Mouse (Mus musculus): ENCODE results near the gene Ebf1.

GRCm38 (mm10) chr11:44904121-44904520 is 287.0 kb downstream of the Ebf1 start:
- TF ChIP-seq POLR2A (IDR thresholded peaks at IDR 0.05; ENCODE audit: control insufficient read depth in 1 of 2, insufficient read depth in 1 of 2, low read depth in 1 of 2, low read length in 2 of 2, poor library complexity in 1 of 2): no peak
- no peak for TF ChIP-seq MAZ (IDR thresholded peaks at IDR 0.05; ENCODE audit: low read depth, low read length)
- no peak for TF ChIP-seq MAX (IDR thresholded peaks at IDR 0.05; ENCODE audit: low read length)
- TF ChIP-seq GABPA (IDR thresholded peaks at IDR 0.05; ENCODE audit: low read depth, low read length): no peak
- no peak for TF ChIP-seq NRF1 (IDR thresholded peaks at IDR 0.05; ENCODE audit: insufficient read depth, low read depth, low read length, poor library complexity, severe bottlenecking)
- TF ChIP-seq ZC3H11A (IDR thresholded peaks at IDR 0.05; ENCODE audit: low read depth, low read length): no peak
- TF ChIP-seq CTCF (IDR thresholded peaks at IDR 0.05 in 2 of 3, conservative IDR thresholded peaks at IDR 0.05 in 1 of 3; ENCODE audit: control insufficient read depth in 1 of 3, insufficient read depth in 1 of 3, low read depth in 2 of 3, low read length in 3 of 3, poor library complexity in 1 of 3, severe bottlenecking in 1 of 3): no peak

Measured in MEL (cell line).